Mouse (Mus musculus) CD4-positive helper T cell, adult 2 months (primary cell): Measurements from ENCODE around the gene Lamc1.

Experiments used
- DNase-seq: peaks from one replicate; pipeline ENCODE4 v3.0.0-alpha.2; 2012; ENCODE audit warnings: low read depth, missing footprints, low spot score

Gene Lamc1

GRCm38 (mm10) chr1:153266891-153267290 is 65.7 kb downstream of the Lamc1 start:
- no peak for DNase-seq

- no peak for DNase-seq
Observed at GRCm38 (mm10) chr1:153265579-153265978, 67.0 kb downstream of the Lamc1 start.

- DNase-seq: no peak
Observed at GRCm38 (mm10) chr1:153265066-153265465, 67.5 kb downstream of the Lamc1 start.

- no peak for DNase-seq
Observed at GRCm38 (mm10) chr1:153259752-153260300, 72.8 kb downstream of the Lamc1 start.

GRCm38 (mm10) chr1:153252540-153253210 is 79.9 kb downstream of the Lamc1 start:
- no peak for DNase-seq

DNA sequence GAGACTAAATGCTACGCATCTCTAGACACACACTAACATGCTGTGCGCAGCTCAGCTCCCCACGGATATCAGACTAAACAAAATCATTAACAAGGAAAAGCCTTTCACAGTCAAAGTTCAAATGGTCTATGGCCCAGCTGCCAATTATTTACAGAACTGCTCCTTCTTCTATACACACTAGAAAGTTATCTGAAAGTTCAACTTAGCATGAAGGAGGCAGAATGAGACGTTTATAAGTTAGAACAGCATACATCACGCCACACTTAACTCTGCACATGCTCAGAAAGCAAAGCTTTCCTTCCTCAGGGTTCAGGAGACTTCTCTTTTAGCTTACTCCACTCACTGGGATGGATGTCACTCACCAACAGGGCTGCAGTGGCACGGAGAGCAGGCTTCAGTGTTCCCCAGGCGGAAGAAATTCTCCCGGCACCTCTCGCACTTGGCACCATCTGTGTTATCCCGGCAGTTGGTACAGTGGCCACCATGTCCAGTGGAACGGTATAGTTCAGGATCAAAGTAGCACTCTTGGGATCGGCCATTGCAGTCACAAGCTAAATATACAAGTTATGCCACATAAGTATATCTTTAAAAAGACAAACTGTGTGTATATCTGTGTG is 80.9 kb downstream of the Lamc1 start:
- DNase-seq: no peak

GRCm38 (mm10) chr1:153241346-153241745 is 91.2 kb downstream of the Lamc1 start:
- no peak for DNase-seq

DNA sequence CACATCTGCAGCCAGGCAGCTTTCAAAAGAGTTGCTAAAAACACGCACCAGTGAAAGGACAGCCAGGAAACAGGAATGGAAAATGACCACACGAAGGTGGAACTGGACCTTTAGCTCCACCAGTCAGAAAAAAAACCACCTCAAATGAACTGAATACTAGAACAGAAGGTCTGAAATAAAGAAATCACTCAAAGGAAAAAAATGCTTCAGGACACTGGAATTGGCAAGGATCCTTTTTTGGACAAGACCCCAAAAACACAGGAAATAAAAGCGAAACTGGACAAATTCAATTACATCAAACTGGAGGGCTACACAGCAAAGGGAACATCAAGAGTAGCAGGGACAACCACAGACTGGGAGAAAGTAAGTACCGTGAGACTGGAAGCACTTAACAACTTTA is 97.0 kb downstream of the Lamc1 start:
- DNase-seq: no peak

- DNase-seq: no peak
Observed at GRCm38 (mm10) chr1:153231681-153232080, 100.9 kb downstream of the Lamc1 start.

DNA sequence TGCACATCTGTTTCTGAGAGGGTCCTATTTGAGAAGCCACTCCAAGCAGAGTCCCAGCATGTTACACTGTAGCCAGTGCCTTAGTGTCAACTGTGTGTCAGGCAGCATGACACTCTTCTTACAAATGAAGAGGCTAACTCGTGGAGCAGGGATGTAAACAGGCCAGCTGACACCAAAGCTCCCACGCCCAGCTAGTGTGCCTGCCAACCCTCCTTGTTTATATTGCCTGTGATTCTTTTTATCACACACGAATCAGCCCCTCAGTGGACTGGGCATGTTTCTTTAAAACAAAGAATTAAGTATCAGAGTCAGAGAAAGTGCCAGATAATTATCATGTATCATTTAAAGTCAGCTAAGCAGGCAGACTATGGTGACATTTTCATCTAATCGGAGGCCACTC is 104.7 kb downstream of the Lamc1 start:
- DNase-seq: no peak

- DNase-seq: no peak
Observed at GRCm38 (mm10) chr1:153227096-153227495, 105.5 kb downstream of the Lamc1 start.

GRCm38 (mm10) chr1:153225786-153226725 is 106.5 kb downstream of the Lamc1 start:
- DNase-seq: no peak

- DNase-seq: no peak
Observed at GRCm38 (mm10) chr1:153224331-153224730, 108.3 kb downstream of the Lamc1 start.

- no peak for DNase-seq
Observed at GRCm38 (mm10) chr1:153219376-153219775, 113.2 kb downstream of the Lamc1 start.

GRCm38 (mm10) chr1:153216516-153216915 is 116.1 kb downstream of the Lamc1 start:
- no peak for DNase-seq

DNA sequence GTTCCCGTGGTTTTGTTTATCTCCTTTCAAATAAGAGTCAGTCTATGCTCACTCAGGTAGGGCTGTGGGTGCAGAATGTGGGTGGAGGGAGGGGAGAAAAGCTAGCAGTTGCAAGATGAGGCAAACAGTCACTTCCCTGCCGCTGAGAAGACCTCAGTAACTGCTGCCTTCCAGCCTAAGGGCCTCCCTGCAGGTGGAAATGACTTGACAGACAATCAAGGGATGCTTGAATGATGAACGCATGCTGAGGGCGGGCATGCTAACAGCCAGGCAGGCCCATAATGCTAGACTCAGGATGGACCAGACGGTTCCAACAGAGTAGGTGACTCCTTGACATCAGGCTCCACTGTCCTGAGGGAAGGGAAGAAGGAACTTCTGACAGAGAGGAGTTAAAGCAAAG is 116.9 kb downstream of the Lamc1 start:
- DNase-seq: no peak

DNA sequence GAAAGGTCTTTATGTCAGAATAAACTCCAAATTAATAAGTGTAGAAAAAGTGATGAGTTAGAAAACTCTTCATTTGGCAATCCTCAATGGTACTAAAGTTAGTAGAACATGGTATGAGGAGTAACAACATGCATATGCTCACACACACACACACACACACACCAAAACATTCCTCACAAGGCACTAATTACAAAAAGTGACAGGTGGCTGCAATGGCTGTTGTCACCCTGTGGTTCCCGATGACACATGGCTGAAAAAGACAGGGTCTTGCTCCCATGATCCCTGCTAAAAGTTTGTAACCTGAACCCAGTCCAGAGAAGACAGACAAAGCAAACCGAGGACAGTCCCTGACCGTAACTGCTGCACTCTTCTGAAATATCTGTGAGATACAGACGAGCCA is 121.6 kb downstream of the Lamc1 start:
- DNase-seq: no peak

DNA sequence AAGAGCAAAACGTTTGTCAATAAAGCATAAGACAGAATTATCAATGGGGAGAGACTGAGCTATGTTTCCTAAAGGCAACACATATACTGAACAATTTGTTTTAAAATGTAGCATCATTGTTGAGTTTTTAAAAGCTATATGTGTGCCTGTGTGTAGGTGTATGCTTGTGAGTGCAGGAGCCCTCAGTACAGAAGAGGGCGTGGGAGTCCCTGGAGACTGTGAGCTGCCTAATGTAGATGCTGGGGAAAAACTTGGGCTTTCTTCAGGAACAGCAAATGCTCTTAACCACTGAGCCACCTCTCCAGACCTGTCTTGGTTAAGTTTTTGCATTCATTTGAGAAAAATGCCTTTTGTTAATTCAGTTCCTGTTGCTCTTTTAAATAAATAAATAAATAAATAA is 122.4 kb downstream of the Lamc1 start:
- DNase-seq: no peak

DNA sequence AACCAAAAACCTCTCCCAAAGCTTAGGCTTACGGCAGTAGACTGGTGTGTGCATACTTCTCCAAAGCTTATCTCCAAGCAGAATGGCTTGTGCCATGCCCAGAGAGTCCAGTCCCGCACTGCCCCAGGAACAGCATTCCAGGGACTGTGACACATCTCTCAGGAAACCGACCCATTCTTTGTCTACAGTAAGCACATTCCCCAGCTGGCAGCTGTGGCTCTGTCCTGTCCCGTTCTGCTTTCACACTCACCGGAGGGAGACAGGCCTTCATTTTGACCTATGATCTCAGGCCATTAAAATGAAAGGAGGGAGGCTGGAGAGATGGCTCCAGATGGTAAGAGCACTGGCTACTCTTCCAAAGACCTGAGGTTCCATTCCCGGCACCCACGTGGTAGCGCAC is 130.4 kb downstream of the Lamc1 start:
- DNase-seq: no peak

- DNase-seq: no peak
Observed at GRCm38 (mm10) chr1:153201448-153201847, 131.1 kb downstream of the Lamc1 start.

DNA sequence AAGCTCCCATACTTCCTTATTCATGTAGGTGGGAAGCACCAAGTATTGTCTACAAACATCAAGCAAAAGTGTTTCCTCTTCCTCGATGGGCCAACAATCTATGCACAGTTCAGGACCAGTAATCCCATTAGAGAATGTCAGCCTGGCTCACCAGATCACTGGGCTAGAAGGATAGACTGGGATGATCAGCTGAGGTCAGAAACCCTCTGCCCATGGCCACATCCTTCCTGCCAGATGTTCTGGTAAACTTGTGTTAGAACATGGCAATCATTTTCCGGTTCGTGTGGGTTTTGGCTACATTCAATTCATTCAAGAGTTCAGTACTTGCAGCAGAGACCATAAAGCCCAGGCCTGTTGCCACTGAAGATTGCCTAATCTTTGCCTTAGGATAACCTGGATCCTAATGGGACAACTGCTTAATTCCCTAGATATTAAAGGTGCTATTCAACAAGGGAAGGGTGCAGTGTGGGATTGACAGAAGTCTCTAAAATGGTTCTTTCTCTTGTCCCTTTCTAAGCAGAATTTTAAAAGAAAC is 135.2 kb downstream of the Lamc1 start:
- no peak for DNase-seq

DNA sequence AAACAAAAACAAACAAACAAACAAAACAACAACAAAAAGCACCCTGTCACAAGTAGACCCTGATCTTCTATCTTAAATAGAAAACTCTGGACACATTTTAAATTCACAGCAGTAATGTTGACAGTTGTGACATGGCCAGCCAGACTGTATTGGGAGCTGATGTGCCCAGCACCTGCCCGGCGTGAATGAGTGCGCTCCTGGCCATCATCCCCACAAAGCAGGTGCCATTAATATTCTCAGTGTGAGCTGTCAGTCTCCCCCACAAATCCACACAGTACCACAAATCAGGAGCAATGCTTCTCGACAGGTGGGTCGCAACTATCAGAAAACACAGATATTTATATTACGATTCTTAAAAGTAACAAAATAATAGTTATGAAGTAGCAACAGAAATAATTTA is 139.6 kb downstream of the Lamc1 start:
- DNase-seq: no peak
